Mouse (Mus musculus) heart, adult 2 months (tissue): Measurements from ENCODE around the gene Lonrf2.

ENCODE experiments used
- CTCF ChIP-seq: fragments of 200-600 bp; IDR thresholded peaks from 2 replicates; pipeline ENCODE4 v1.8.1; 2022; ENCODE audit warnings: antibody characterized with exemption, mild to moderate bottlenecking, moderate library complexity
- EP300 ChIP-seq: fragments of 200-500 bp; IDR thresholded peaks from 2 replicates; pipeline ENCODE4 v1.6.1; 2011; ENCODE audit warnings: low read depth, low read length, control low read depth; ENCODE audit not compliant: insufficient read depth
- POLR2A ChIP-seq: fragments of 200-500 bp; IDR thresholded peaks from 2 replicates; pipeline ENCODE4 v1.6.1; 2011; ENCODE audit warnings: mild to moderate bottlenecking, low read depth, low read length, control low read depth; ENCODE audit not compliant: insufficient read depth

GRCm38 (mm10) chr1:38839944-38840343, 3.4 kb upstream of the Lonrf2 start:
- TF ChIP-seq CTCF (no peak), EP300 (no peak), POLR2A (no peak)
